Mouse (Mus musculus) left cerebral cortex, postnatal 10 days (tissue): ENCODE data around the gene Nbr1. TPM values are rescaled to one million over a fixed set of nuclear protein-coding genes. Genes with fewer than 3 reads are reported as not detected.
"Not testable (repeated sequence)": the region's sequence is repeated elsewhere in the genome, so short reads cannot be mapped to it uniquely, and the experiment has no call there.

Experiments
- DNase-seq, 2 experiments: peaks; one replicate each; pipeline ENCODE4 v3.0.0; 2021 to 2022; ENCODE audit warnings: low spot score in 2 of 2, mixed read lengths in 1 of 2; ENCODE audit errors: extremely low spot score in 1 of 2
- intact Hi-C: fragments of 180-260 bp; cut with DNase I; formaldehyde crosslinking; loops from one replicate; pipeline ENCODE4 v1.15.1; 2025
- total RNA-seq, 2 experiments: library from RNA; stranded (reverse); gene quantifications; 2 replicates each; pipeline ENCODE4 v1.2.3; 2021

Gene Nbr1
- total RNA-seq, 2 experiments from 2014 or later = 98.9 to 100 TPM

DNA sequence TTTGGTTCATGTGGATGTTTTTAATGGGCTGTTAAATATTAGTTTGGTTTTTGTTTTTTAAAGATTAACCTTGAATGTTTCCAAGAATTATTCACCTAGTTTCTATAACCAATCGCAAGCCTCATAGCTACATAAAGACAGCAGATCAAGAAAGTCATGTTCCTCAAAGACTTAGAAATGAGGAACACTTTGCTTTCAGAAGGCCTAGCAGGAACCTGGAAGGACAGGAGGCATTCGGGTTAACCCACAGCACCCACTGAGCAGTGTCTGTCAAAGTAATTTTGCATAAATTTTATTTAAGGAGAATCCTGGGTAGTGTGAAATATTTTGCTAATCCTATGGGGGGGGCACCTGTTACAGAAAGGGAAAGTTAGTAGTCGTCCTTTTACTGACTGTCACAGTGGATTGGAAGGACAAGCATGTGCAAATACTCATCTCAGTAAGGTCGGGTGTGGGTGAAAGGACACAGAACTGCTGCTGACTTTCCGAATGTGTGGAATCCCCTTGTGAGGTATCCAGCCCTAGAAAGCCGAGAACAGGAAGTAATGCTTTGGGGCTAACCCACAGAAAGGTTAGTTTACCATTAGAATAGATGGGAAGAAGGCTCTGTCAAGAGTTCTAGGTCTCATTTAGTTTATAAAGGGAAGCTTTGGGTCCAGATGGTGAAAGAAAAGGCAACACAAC is 29.3 kb downstream of the Nbr1 start:
- intact Hi-C loops = no loop called here
- no peak for DNase-seq

DNA sequence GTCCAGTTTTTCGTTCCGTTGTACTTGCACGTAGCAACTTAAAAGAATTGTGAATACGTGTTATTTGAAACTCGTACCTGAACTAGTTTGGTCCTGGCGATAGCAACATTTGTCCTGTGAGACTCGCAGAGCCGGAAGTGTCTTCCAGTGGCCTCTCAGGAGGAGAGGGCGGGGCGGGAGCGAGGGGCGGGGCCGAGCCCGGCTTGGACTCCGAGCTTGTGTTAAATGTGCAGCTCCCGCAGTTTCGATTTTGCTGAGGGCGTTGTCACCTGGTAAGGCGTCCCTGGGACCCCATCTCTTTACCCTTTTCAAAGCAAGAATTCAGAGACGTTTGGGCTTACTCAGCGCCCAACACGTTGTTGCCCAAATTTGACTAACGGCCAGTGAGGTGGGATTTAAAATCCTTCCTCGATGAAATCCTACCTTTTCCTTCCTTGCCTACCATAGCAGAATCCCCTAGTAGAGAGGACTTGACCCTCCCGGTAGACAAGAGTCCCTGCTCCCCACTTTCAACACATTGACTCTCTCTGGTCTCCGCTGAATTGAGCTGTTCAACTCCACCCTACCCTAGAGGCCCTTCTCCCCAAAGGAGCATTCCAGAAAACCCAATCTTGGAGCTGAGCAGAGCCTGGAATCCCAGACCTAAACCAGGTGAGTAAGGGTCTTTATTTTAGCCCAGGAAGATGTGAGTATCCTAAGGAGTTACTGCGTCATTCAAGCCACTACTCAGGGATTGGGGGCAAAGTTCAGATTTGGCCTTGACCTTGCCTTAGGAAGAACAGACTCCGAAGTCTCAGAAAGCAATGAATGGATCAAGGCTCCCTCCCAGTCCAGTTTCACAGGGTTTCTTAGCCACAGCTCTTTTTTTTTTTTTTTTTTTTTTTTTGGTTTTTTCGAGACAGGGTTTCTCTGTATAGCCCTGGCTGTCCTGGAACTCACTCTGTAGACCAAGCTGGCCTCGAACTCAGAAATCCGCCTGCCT is 30.4 kb downstream of the Nbr1 start, which contains the start of gene Tmem106a:
Gene Tmem106a (plus strand): TSS at position 189 of the 982 bp plus-strand sequence.
- intact Hi-C loops = no loop called here
- peak in 1 of 2 experiments; percentile 68 for DNase-seq

DNA sequence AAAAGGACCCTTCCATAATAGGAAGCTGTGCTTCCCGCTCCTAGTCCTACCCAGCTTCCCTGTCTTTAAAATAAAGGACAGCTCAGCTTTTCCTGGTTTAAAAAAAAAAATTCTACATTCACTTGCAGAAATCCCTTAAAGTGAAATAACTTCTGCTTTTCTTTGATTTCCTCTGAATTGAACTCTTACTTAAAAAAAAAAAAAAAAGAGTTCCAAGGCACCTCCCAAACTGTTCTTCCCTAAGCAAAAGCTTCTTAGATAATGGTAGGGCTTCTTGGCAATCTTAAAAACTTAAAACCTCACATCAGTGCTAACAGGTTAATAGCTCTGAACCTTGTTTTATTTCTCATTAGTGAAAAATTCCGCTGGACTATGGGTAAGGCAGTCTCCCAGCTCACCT is 31.3 kb downstream of the Nbr1 start:
- DNase-seq = no peak
- intact Hi-C loops = no loop called here

DNA sequence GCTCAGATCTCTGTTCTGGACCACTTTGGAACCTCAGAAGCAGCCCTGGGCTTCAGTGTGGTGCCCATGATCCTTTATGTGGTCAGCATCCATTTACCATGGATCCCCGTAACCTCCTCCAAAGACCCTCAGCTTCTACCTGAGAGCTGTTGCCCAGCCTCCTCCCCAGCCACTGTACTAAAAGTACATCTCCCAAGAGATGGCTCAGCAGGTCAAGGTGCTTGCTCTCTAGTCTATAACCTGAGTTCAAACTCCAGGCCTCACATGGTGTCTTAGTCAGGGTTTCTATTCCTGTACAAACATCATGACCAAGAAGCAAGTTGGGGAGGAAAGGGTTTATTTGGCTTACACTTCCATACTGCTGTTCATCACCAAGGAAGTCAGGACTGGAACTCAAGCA is 33.1 kb downstream of the Nbr1 start:
- intact Hi-C loops, DNase-seq: not testable (repeated sequence)

DNA sequence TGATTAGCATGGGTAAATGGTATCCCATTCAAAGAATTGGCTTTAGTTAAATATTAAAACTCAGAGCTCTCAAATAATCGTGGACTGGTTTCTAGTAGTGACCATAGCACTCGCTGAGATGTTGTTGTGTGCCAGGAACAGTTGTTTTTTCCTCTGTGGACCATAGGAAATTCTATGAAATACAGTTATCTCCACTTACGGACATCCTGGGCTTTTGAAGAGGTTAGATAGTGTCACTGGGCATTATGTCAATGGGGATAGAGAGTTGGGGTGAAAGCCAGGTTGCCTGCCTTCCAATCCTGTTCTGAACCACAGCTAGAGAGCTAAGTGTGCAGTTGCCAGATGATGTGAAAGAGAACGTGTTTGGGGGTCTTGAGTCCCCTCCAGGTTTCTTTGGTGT is 33.9 kb downstream of the Nbr1 start:
- no peak for DNase-seq
- intact Hi-C loops = no loop called here

DNA sequence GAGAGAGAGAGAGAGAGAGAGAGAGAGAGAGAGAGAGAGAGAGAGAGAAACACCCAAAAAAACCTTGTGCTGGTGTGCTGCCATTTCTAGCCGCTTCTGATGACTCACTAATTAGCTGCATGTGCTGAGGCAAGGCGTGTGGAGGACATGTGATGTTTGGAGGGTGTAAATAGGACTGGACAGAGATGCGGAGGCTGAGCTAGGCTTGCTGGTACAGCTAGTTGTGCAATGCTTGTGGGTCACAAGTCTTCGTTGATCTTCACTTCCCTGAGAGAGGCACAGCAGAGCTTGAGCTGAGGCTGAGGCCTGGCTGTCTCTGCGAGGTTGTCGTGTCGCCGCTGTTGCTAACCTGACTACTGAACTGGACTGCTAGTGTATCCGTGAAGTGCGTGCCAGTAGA is 35.7 kb downstream of the Nbr1 start:
- no peak for DNase-seq
- intact Hi-C loops = no loop called here

DNA sequence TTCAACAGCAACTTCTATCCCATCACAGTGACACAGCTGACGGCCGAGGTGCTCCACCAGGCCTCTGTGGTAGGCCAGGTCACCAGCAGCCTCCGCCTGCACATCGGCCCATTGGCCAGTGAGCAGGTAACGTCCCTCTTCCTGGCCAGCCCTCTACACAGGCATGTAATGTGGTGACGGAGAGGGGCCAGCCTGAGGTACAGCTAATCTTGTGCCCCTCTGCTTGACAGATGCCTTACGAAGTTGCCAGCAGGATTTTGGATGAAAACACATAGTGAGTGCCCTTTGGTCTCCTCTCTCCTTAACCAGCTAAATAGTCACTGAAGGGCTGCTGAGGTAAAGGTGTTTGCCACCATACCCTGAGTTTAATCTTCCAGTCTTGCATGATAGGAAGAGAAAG is 36.9 kb downstream of the Nbr1 start:
- no peak for DNase-seq
- intact Hi-C loops = no loop called here

DNA sequence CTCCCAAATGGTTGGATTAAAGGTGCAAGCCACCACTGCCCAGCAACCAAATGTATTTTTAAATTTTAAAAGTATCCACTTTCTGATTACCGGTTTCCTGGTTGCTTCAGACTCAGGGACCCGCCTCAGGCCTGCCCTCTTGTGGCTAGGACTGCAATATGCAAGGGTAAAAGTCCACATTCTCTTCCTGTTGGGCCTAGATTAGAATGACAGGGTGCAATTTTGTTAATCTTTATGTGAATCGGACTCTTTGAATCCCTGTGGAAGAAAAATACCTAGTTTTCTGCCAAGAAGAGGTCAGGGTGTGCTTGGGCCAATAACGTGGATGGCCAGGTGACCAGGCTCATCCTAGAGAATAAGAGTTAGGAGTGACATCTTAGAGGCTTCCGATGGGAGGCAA is 37.5 kb downstream of the Nbr1 start:
- intact Hi-C loops = no loop called here
- DNase-seq = peak in 1 of 2 experiments; percentile 53

DNA sequence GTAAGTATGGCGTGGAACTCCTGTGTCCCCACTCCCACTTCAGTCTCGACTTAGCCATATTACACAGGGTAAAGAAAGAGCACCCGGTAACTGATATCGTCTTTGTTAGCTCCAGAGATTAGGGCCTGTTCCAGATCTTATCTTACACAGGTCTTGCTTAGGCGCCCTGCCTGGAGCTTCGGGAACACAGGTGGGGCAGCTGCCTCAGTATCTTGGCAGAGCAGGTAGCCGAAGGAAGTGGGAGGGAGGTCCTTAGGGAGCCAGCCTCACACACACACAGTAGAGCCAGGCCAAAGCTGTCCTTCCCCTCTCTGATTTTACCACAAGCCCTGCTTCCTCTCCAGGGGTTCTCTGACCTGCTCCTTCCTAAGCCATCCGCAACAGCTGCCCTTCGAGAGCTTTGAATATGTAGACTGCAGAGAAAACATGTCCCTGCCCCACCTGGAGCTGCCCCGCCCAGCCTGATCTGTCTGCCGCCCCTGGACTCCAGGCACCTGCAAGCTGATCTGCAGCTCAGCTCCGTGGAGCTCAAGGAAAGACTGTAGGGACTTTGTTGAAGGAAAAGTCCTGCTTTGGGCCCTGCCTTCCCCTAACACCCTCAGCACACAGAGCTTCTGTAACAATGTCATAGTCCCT is 38.2 kb downstream of the Nbr1 start:
- no peak for DNase-seq
- intact Hi-C loops = no loop called here

DNA sequence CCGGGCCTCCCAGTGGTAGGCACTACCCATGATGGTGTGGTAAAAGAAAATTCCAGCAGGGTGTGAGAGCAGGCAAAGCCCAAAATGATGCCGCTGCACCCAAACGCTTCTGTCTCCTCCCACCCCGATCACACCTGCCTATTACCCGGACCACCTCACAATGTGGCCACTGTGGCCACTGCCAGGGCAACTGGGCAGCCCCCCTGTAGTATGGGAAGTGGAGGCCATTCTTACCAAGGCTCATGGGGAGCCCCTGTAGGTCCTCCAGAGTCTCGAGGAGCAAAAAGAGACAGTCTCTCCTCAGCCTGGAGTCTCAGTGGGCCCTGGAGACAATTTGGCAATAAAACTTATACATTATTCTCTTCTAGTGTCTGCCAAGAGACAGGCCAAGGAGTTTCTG is 47.2 kb downstream of the Nbr1 start, which contains the start of gene Gm11634:
Gene Gm11634 (minus strand): TSS at position 101 of the 400 bp plus-strand sequence.
- intact Hi-C loops = no loop called here
- no peak for DNase-seq

DNA sequence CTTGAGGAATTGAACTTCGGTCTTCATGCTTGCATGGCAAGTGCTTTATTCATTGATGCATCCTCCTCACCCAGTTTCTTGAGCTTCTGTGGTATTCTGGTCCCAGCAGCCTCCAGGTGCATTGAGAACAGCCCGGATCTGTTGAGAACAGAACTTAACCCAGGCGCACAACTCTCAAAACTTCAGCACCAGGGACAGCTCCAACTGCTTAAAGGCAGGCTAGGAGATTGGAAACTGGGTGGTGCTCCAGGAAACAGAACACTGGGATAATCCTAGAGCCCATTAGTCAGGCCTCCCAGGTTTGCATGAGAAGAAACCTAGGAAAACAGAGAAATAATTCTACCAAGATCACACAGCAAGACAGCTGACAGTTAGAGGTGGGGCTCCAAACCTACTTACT is 50.5 kb downstream of the Nbr1 start:
- peak in 1 of 2 experiments; percentile 41 for DNase-seq
- intact Hi-C loops = no loop called here

DNA sequence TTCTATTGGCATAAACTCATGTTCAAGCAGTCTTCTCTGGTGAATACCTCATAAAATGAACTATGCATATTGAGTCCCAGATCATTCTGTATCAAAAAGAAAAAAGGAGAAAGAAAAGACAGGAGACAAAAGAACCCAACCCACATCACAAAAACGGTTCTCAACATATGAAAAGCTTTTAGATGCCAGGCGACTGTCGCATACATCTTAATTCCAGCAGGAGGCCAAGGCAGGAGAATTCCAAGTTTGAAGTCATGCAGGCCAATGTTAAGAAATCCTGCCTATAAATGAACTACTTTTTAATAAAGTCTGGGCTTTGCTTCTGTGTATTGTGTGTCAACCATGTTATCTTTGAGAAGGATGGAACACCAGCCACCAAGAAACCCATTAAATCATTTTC is 52.2 kb downstream of the Nbr1 start:
- no peak for DNase-seq
- intact Hi-C loops = no loop called here

DNA sequence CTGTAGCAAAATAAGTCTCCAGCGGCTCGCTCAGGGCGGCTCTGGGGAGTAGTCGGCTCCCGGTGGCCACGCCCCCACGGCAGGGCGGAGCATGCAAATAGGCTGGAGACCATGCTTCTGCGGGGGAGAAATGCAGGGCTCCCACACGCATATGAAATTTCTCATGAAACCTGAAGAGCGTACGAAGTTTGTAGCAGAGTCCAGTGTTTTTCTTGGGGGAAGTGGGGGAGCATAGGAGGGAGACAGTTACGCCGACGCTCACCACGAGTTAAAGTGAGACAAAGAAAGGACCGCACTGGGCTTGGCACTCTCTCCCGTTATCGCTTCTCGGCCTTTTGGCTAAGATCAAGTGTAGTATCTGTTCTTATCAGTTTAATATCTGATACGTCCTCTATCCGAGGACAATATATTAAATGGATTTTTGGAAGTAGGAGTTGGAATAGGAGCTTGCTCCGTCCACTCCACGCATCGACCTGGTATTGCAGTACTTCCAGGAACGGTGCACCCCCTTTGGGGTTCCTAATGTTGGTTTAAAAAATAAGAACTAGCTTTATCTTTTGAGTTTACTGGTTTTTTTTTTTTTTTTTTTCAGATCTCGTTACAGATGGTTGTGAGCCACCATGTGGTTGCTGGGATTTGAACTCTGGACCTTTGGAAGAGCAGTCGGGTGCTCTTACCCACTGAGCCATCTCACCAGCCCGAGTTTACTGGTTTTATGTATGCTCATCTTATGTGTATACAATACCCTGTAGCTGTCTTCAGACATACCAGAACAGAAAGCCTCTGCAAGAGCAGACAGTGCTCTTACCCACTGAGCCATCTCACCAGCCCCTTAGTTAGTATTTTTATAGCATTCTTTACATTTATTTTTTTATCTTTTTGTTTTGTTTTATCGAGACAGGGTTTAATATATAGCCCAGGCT is 52.8 kb downstream of the Nbr1 start:
- peak in 1 of 2 experiments; percentile 84 for DNase-seq
- intact Hi-C loops = not testable (repeated sequence)

DNA sequence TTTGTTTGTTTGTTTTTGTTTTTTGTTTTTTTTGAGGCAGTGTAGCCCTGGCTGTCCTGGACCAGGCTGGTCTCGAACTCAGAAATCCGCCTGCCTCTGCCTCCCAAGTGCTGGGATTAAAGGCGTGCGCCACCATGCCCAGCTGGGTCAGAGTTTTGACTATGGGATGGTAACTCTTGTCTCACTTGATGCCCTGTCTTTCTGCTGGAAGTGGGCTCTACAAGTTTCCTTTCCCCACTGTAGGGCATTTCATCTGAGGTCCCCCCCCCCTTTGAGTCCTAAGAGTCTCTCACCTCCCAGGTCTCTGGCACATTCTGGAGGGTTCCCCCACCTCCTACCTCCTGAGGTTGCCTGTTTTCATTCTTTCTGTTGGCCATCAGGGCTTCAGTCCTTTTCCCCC is 55.2 kb downstream of the Nbr1 start:
- DNase-seq, intact Hi-C loops: not testable (repeated sequence)

DNA sequence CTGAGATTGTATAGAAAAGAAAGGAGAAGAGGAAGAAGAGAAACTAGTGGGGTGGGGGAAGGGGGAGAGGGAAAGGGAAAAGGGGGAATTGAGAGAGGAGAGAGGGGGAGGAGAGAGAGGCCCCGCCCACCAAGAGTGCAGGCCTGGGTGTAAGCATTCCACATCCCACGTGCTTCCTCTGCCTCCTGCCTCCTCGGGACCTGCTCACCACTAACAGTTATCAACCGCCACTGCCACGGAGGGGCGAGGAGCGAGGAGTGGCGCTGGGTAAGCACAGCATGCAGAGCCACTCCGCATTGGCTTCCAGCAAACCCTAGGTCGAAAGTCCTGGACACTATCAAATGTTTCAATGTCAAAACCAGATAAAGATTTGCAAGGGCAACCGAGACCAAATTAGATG is 58.5 kb downstream of the Nbr1 start:
- intact Hi-C loops = no loop called here
- DNase-seq = no peak

DNA sequence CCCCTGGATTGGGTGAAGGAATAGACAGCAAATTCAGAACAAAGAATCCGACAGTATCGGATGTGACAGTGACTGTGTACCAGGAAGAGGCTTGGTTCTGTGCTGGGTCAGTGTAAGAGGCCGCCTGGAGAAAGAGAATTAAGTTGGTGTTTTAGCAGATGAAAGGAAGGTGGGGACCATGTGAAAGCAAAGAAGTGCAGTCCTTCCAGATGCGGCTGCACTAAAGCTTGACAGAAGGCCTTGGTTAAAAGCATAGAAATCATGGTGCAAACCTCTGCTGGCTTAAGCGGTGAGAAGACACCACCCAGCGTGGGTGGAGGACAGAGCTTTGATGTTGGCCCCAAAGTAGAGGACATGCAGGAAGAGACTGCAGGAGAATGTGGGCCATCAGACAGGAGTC is 61.6 kb downstream of the Nbr1 start:
- intact Hi-C loops = no loop called here
- no peak for DNase-seq

DNA sequence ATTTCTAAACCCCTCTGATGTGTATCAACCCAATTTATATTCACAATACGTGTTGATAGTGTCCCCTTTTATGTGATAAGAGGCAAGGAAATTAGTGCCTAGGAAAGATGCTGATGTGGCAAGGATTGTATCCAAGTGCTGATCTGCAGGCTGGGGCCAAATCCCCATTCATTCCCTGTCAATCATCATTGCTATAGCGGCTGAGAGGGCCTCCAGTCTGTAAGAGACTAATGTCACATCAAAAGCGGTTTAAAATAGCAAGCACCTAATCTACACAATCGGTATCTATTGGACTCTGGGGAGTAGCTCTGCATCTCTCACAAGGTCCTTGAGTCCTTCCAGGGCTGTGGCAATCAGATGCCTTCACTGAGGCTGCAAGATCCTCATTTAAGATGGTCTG is 62.2 kb downstream of the Nbr1 start:
- intact Hi-C loops = no loop called here
- DNase-seq = no peak

DNA sequence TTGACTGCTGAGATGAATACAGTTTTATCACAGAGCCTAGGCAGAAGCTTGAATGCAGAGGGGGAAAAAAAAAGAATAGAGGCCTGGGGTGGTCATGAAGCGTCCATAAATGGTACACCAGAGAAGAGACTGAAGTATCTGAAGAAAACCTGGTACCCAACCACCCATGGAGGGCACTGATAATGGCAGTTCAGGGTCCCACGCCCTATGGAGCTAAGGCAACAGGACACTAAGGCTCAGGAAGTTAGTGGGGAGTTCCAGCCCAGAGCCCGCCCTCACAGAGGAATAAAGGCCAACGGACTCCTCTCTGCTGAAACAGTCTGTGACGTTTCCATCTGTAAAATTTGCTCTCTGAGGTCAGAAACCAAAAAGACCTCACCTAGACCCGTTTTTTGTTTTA is 63.4 kb downstream of the Nbr1 start:
- DNase-seq = no peak
- intact Hi-C loops = no loop called here
